Mouse (Mus musculus) megakaryocyte, embryonic 14.5 days (primary cell): ENCODE measurements around the gene Bsg.

ENCODE experiments used
- FLI1 ChIP-seq: IDR thresholded peaks from 2 replicates; pipeline ENCODE4 v1.6.1; 2012; ENCODE audit warnings: low read length, inconsistent platforms, mixed read lengths
- GATA1 ChIP-seq: IDR thresholded peaks from 3 replicates; pipeline ENCODE4 v1.6.1; 2012; ENCODE audit warnings: mixed read lengths, low read length, inconsistent platforms, borderline replicate concordance

DNA sequence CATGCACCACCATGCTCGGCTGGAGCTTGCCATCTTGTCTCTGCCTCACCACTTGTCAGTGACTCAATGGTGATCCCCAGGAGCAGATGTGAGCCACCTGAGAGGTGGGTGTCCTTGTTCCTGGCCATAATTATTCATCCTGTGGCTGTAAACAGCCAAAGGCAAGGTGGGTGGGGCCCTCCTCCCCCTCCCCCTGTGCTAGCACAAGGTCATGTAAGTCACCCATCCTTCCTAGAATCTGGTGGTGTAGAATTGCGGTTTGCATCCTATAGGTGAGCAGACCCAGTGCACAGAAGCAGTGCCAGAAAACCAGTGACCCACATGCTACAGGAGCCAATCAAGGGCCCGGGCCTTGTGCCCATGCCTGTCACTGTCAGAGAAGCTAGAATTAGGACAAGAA lies 31.2 kb upstream of the Bsg start:
- TF ChIP-seq GATA1 (no peak), FLI1 (no peak)
